Mouse (Mus musculus): ENCODE results near the gene Klhl35. TPM values are rescaled to one million over a fixed set of nuclear protein-coding genes. Genes with fewer than 3 reads are reported as not detected.

The Klhl35 gene
- polyA plus RNA-seq (2015; fragmentation: Nextera tagmentation; extraction: Ambion mirVana), result 0.61 and 0.84 TPM in 2 replicates

- H3K27ac ChIP-seq, result peak within 1 kb of the TSS; percentile 36; the same call in 1 of the 2 replicates
- ATAC-seq (ENCODE audit: insufficient number of reproducible peaks, insufficient read depth, low FRiP score, low TSS enrichment, low read depth), result no peak
- no peaks in the 10 kb centered on the region for H3K27me3 ChIP-seq
- peaks cover 36% of the 10 kb centered on the region for H3K4me1 ChIP-seq
- H3K9ac ChIP-seq, result peak within 1 kb of the TSS; percentile 52; the same call in 1 of the 2 replicates
- WGBS, result 24% methylated on average over 8 of the region's 8 CpGs
- H3K4me3 ChIP-seq, result no peak within 1 kb of the TSS
- H3K36me3 ChIP-seq, result peaks cover 2% of the 10 kb centered on the region; the same call in 1 of the 2 replicates
- H3K4me2 ChIP-seq, result peak within 1 kb of the TSS; percentile 36
- no peaks in the 10 kb centered on the region for H3K9me3 ChIP-seq
Observed at GRCm38 (mm10) chr7:99465811-99466210, at the start of gene Klhl35. TSS of gene Klhl35 (plus strand) at chr7:99466004.

GRCm38 (mm10) chr7:99419311-99419710, 46.5 kb upstream of the Klhl35 start:
- Histone ChIP-seq H3K27ac (no peak overlapping the region), H3K4me3 (no peak overlapping the region), H3K27me3 (no peaks in the 10 kb centered on the region), H3K36me3 (no peaks in the 10 kb centered on the region), H3K4me1 (peaks cover 23% of the 10 kb centered on the region), H3K4me2 (no peak overlapping the region), H3K9me3 (no peaks in the 10 kb centered on the region), H3K9ac (no peak overlapping the region)
- 74% methylated on average over 3 of the region's 3 CpGs for WGBS
- no peak for ATAC-seq (ENCODE audit: insufficient number of reproducible peaks, insufficient read depth, low FRiP score, low TSS enrichment, low read depth)

GRCm38 (mm10) chr7:99421006-99421405, 44.8 kb upstream of the Klhl35 start:
- H3K36me3 ChIP-seq, result no peaks in the 10 kb centered on the region
- no peaks in the 10 kb centered on the region for H3K27me3 ChIP-seq
- no peak for ATAC-seq (ENCODE audit: insufficient number of reproducible peaks, insufficient read depth, low FRiP score, low TSS enrichment, low read depth)
- WGBS, result 89% methylated on average over 6 of the region's 6 CpGs
- no peak overlapping the region for H3K4me3 ChIP-seq
- no peak overlapping the region for H3K4me2 ChIP-seq
- no peak overlapping the region for H3K9ac ChIP-seq
- H3K9me3 ChIP-seq, result no peaks in the 10 kb centered on the region
- H3K27ac ChIP-seq, result no peak overlapping the region
- peaks cover 22% of the 10 kb centered on the region for H3K4me1 ChIP-seq

GRCm38 (mm10) chr7:99424538-99425155, 41.2 kb upstream of the Klhl35 start:
- peak; percentile 54; the same call in 1 of the 2 replicates for ATAC-seq (ENCODE audit: insufficient number of reproducible peaks, insufficient read depth, low FRiP score, low TSS enrichment, low read depth)
- Histone ChIP-seq H3K4me1 (peaks cover 32% of the 10 kb centered on the region), H3K9me3 (no peaks in the 10 kb centered on the region)

GRCm38 (mm10) chr7:99425706-99426105, 40.1 kb upstream of the Klhl35 start:
- peaks cover 34% of the 10 kb centered on the region for H3K4me1 ChIP-seq
- ATAC-seq (ENCODE audit: insufficient number of reproducible peaks, insufficient read depth, low FRiP score, low TSS enrichment, low read depth), result no peak
- H3K9me3 ChIP-seq, result no peaks in the 10 kb centered on the region
- no peak overlapping the region for H3K9ac ChIP-seq
- no peak overlapping the region for H3K4me3 ChIP-seq
- peak overlapping the region; percentile 8; the same call in 1 of the 2 replicates for H3K27ac ChIP-seq
- no peaks in the 10 kb centered on the region for H3K27me3 ChIP-seq
- WGBS, result 90% methylated on average over 4 of the region's 4 CpGs
- no peaks in the 10 kb centered on the region for H3K36me3 ChIP-seq
- no peak overlapping the region for H3K4me2 ChIP-seq

More at GRCm38 (mm10) chr7:99424538-99425155, 41.2 kb upstream of the Klhl35 start:
- Histone ChIP-seq H3K9ac (no peak overlapping the region), H3K4me2 (no peak overlapping the region), H3K27me3 (no peaks in the 10 kb centered on the region), H3K36me3 (no peaks in the 10 kb centered on the region), H3K4me3 (no peak overlapping the region), H3K27ac (peak overlapping the region; percentile 57)
- WGBS, result 20% methylated on average over 8 of the region's 8 CpGs

- Histone ChIP-seq H3K4me3 (no peak overlapping the region), H3K9ac (no peak overlapping the region), H3K27ac (no peak overlapping the region), H3K4me1 (peaks cover 30% of the 10 kb centered on the region), H3K9me3 (no peaks in the 10 kb centered on the region), H3K27me3 (no peaks in the 10 kb centered on the region), H3K4me2 (no peak overlapping the region), H3K36me3 (no peaks in the 10 kb centered on the region)
- 57% methylated on average over 10 of the region's 10 CpGs for WGBS
- no peak for ATAC-seq (ENCODE audit: insufficient number of reproducible peaks, insufficient read depth, low FRiP score, low TSS enrichment, low read depth)
Observed at GRCm38 (mm10) chr7:99427031-99427430, 38.8 kb upstream of the Klhl35 start.

GRCm38 (mm10) chr7:99427987-99428386, 37.8 kb upstream of the Klhl35 start:
- Histone ChIP-seq H3K4me2 (no peak overlapping the region), H3K4me1 (peaks cover 36% of the 10 kb centered on the region), H3K27ac (no peak overlapping the region; the same call in 1 of the 2 replicates), H3K36me3 (no peaks in the 10 kb centered on the region), H3K27me3 (no peaks in the 10 kb centered on the region), H3K4me3 (no peak overlapping the region), H3K9me3 (no peaks in the 10 kb centered on the region), H3K9ac (no peak overlapping the region)
- ATAC-seq (ENCODE audit: insufficient number of reproducible peaks, insufficient read depth, low FRiP score, low TSS enrichment, low read depth), result no peak
- 74% methylated on average over 3 of the region's 3 CpGs for WGBS

GRCm38 (mm10) chr7:99428836-99429235, 37.0 kb upstream of the Klhl35 start:
- no peaks in the 10 kb centered on the region for H3K27me3 ChIP-seq
- H3K4me1 ChIP-seq, result peaks cover 39% of the 10 kb centered on the region
- no peaks in the 10 kb centered on the region for H3K36me3 ChIP-seq
- H3K4me2 ChIP-seq, result no peak overlapping the region
- H3K9ac ChIP-seq, result no peak overlapping the region
- 82% methylated on average over 5 of the region's 5 CpGs for WGBS
- H3K27ac ChIP-seq, result no peak overlapping the region
- no peak overlapping the region for H3K4me3 ChIP-seq
- H3K9me3 ChIP-seq, result no peaks in the 10 kb centered on the region
- ATAC-seq (ENCODE audit: insufficient number of reproducible peaks, insufficient read depth, low FRiP score, low TSS enrichment, low read depth), result no peak

GRCm38 (mm10) chr7:99429786-99430185, 36.0 kb upstream of the Klhl35 start:
- ATAC-seq (ENCODE audit: insufficient number of reproducible peaks, insufficient read depth, low FRiP score, low TSS enrichment, low read depth), result 0 out of 2 replicates have a peak, but pooled peaks have one; percentile 5
- peaks cover 37% of the 10 kb centered on the region for H3K4me1 ChIP-seq
- no peaks in the 10 kb centered on the region for H3K9me3 ChIP-seq
- H3K36me3 ChIP-seq, result no peaks in the 10 kb centered on the region
- H3K9ac ChIP-seq, result no peak overlapping the region
- H3K27ac ChIP-seq, result no peak overlapping the region
- no peak overlapping the region for H3K4me2 ChIP-seq
- H3K27me3 ChIP-seq, result no peaks in the 10 kb centered on the region
- no peak overlapping the region for H3K4me3 ChIP-seq
- 43% methylated on average over 6 of the region's 6 CpGs for WGBS

GRCm38 (mm10) chr7:99430246-99430645, 35.6 kb upstream of the Klhl35 start:
- Histone ChIP-seq H3K4me3 (no peak overlapping the region), H3K9me3 (no peaks in the 10 kb centered on the region), H3K27ac (no peak overlapping the region), H3K36me3 (no peaks in the 10 kb centered on the region), H3K4me2 (no peak overlapping the region), H3K27me3 (no peaks in the 10 kb centered on the region), H3K4me1 (peaks cover 34% of the 10 kb centered on the region), H3K9ac (no peak overlapping the region)
- ATAC-seq (ENCODE audit: insufficient number of reproducible peaks, insufficient read depth, low FRiP score, low TSS enrichment, low read depth), result no peak
- 61% methylated on average over 11 of the region's 11 CpGs for WGBS

- peaks cover 35% of the 10 kb centered on the region for H3K4me1 ChIP-seq
- H3K36me3 ChIP-seq, result no peaks in the 10 kb centered on the region
- no peaks in the 10 kb centered on the region for H3K9me3 ChIP-seq
- H3K27ac ChIP-seq, result no peak overlapping the region; the same call in 1 of the 2 replicates
- H3K4me3 ChIP-seq, result no peak overlapping the region
- 0 out of 2 replicates have a peak, but pooled peaks have one; percentile 32 for ATAC-seq (ENCODE audit: insufficient number of reproducible peaks, insufficient read depth, low FRiP score, low TSS enrichment, low read depth)
- no peaks in the 10 kb centered on the region for H3K27me3 ChIP-seq
- WGBS, result 46% methylated on average over 14 of the region's 14 CpGs
- no peak overlapping the region for H3K4me2 ChIP-seq
- no peak overlapping the region for H3K9ac ChIP-seq
Observed at GRCm38 (mm10) chr7:99432248-99432647, 33.6 kb upstream of the Klhl35 start.

- no peak for ATAC-seq (ENCODE audit: insufficient number of reproducible peaks, insufficient read depth, low FRiP score, low TSS enrichment, low read depth)
- no peaks in the 10 kb centered on the region for H3K9me3 ChIP-seq
- peaks cover 35% of the 10 kb centered on the region for H3K4me1 ChIP-seq
- no peak overlapping the region for H3K4me3 ChIP-seq
- H3K9ac ChIP-seq, result no peak overlapping the region; the same call in 1 of the 2 replicates
- H3K36me3 ChIP-seq, result no peaks in the 10 kb centered on the region
- H3K4me2 ChIP-seq, result no peak overlapping the region
- H3K27me3 ChIP-seq, result no peaks in the 10 kb centered on the region
- no peak overlapping the region for H3K27ac ChIP-seq
- 89% methylated on average over 6 of the region's 6 CpGs for WGBS
Observed at GRCm38 (mm10) chr7:99432863-99433262, 32.9 kb upstream of the Klhl35 start.
